Mouse (Mus musculus) regulatory T cell (primary cell): ENCODE measurements at regions not wholly inside any gene's neighbourhood (a gene's known extent, or its start where the extent isn't known, plus 50 kb on each side); places are given as distances from the start of the nearest gene placed in this dataset.

ENCODE experiments used
- in situ Hi-C: fragments of 300-600 bp; cut with MboI, MseI; formaldehyde crosslinking; loops from one replicate; pipeline ENCODE4 v1.15.1; 2025; ENCODE audit warnings: high pct_unique_total_duplicates

DNA sequence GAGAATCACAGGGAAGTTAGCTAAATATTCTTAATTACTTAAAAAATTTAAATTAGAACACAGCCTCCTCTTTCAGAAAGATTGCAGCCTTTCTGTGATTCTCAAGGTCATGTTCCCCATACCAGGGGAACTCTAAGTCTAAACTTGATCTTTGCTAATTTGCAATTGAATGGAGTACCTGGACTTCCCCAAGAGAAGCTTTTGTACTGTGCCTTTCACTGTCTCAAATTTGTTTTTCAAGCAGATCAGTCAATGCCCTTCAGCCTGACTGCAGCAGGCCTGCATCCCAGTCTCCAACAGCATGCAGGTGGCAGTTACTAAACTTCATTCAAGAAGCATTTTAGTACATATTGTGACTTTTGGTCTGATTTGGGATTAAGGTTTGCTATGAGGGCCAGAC lies 611.8 kb downstream of the Snca start:
- in situ Hi-C loops = loop anchor here (10.0 kb wide), 1 partner anchor 1837 kb away; no protein-coding TSS in a partner anchor

- in situ Hi-C loops = no loop called here
Measured at GRCm38 (mm10) chr6:60201548-60201947, 628.1 kb downstream of the Snca start.
